ENCODE assay signal across 22 mouse cellular contexts in genomic region chr5:92693744-92694143, GRCm38 (mm10). TPM values are rescaled to one million over a fixed set of nuclear protein-coding genes. Genes with fewer than 3 reads are reported as not detected.
A peak's percentile ranks its signal among the peaks of the same experiment; 100 is the strongest.
DNase-seq lines count a peak whose midpoint lies in the region; ATAC-seq and TF ChIP-seq lines count a peak whose summit lies in the region.
"Had no signal": no experiment of that assay in that cellular context is flagged by ENCODE, and none has a peak within 500 bp of the region (broad histone marks: within the 10 kb centered on the region; RNA-seq: fewer than 3 reads in every experiment).

No protein-coding gene starts in this region.

- H3K4me3 ChIP-seq in heart, embryonic 15.5 days: no peak overlapping the region
- no peak overlapping the region for H3K4me3 ChIP-seq in heart, adult 2 months
- H3K4me3 ChIP-seq in lung, embryonic 14.5 days (ENCODE audit: low read depth, low read length): no peak overlapping the region
- H3K4me3 ChIP-seq: gastrocnemius, adult 2 months; limb, embryonic 12.5 days; liver, embryonic 15.5 days; midbrain, embryonic 12.5 days; myocyte; neural tube, embryonic 15.5 days had no signal

- H3K9me3 ChIP-seq in heart, embryonic 15.5 days (replicated peaks): no peaks in the 10 kb centered on the region
- H3K9me3 ChIP-seq in lung, embryonic 14.5 days (ENCODE audit: low read depth, low read length): no peaks in the 10 kb centered on the region
- H3K9me3 ChIP-seq: liver, embryonic 15.5 days; midbrain, embryonic 12.5 days; neural tube, embryonic 15.5 days had no signal

- no peak overlapping the region for H3K4me2 ChIP-seq in heart, embryonic 15.5 days
- H3K4me2 ChIP-seq in lung, embryonic 14.5 days: no peak overlapping the region
- H3K4me2 ChIP-seq: limb, embryonic 12.5 days; liver, embryonic 15.5 days; midbrain, embryonic 12.5 days; neural tube, embryonic 15.5 days had no signal

- no peak for TF ChIP-seq CTCF in heart, adult 2 months (IDR thresholded peaks at IDR 0.05)
- no peak for TF ChIP-seq CTCF in lung, embryonic 14.5 days (IDR thresholded peaks at IDR 0.05; ENCODE audit: low read depth)
- TF ChIP-seq CTCF in brain, embryonic 14.5 days (IDR thresholded peaks at IDR 0.05; ENCODE audit: borderline replicate concordance, extremely low read depth, insufficient read depth, insufficient read length): peak; percentile 21; the same call in 1 of the 2 replicates

- no peak for TF ChIP-seq EP300 in heart, adult 2 months (IDR thresholded peaks at IDR 0.05; ENCODE audit: insufficient read depth, low read depth, low read length)

- peaks cover 26% of the 10 kb centered on the region for H3K4me1 ChIP-seq in heart, embryonic 15.5 days (replicated peaks)
- H3K4me1 ChIP-seq in heart, adult 2 months (ENCODE audit: control insufficient read depth, insufficient read depth, low read length): no peaks in the 10 kb centered on the region; the same call in 1 of the 2 replicates
- peaks cover 14% of the 10 kb centered on the region; the same call in 1 of the 2 replicates for H3K4me1 ChIP-seq in lung, embryonic 14.5 days (ENCODE audit: insufficient read depth)
- H3K4me1 ChIP-seq: liver, embryonic 15.5 days had no signal

- TF ChIP-seq POLR2A in heart, adult 2 months (IDR thresholded peaks at IDR 0.05; ENCODE audit: insufficient read depth, low read depth, low read length): no peak
- no peak for TF ChIP-seq POLR2A in brain, embryonic 14.5 days (IDR thresholded peaks at IDR 0.05; ENCODE audit: borderline replicate concordance, extremely low read depth, insufficient read depth, insufficient read length, poor library complexity, severe bottlenecking)

- no peak for ATAC-seq in heart, embryonic 15.5 days (replicated peaks; ENCODE audit: insufficient number of reproducible peaks, insufficient read depth, low FRiP score, low read depth)
- no peak for ATAC-seq in lung, embryonic 14.5 days (ENCODE audit: insufficient read depth)
- ATAC-seq: inflammation-experienced regulatory T-cells, adult 6 months had no signal

- peak overlapping the region; percentile 73 for H3K27ac ChIP-seq in heart, embryonic 15.5 days
- no peak overlapping the region for H3K27ac ChIP-seq in heart, adult 2 months
- H3K27ac ChIP-seq in lung, embryonic 14.5 days (ENCODE audit: low read depth): peak overlapping the region; percentile 69; the same call in 1 of the 2 replicates
- H3K27ac ChIP-seq: gastrocnemius, adult 2 months; limb, embryonic 12.5 days; liver, embryonic 15.5 days; midbrain, embryonic 12.5 days had no signal

- no peaks in the 10 kb centered on the region for H3K27me3 ChIP-seq in heart, embryonic 15.5 days
- H3K27me3 ChIP-seq in heart, adult 2 months (ENCODE audit: control insufficient read depth, insufficient read depth, low read length): no peaks in the 10 kb centered on the region
- H3K27me3 ChIP-seq in lung, embryonic 14.5 days (ENCODE audit: insufficient read depth, low read length): no peaks in the 10 kb centered on the region
- H3K27me3 ChIP-seq: limb, embryonic 12.5 days; midbrain, embryonic 12.5 days; neural tube, embryonic 15.5 days had no signal

- no peak overlapping the region for H3K9ac ChIP-seq in heart, embryonic 15.5 days
- no peak overlapping the region for H3K9ac ChIP-seq in heart, adult 2 months (ENCODE audit: low read depth, low read length)
- no peak overlapping the region for H3K9ac ChIP-seq in lung, embryonic 14.5 days
- H3K9ac ChIP-seq: limb, embryonic 12.5 days; liver, embryonic 15.5 days; midbrain, embryonic 12.5 days; neural tube, embryonic 15.5 days had no signal

- DNase-seq in heart, adult 2 months: no peak
- no peak for DNase-seq in lung, embryonic 14.5 days
- DNase-seq in lung, postnatal 10 days: no peak
- DNase-seq in ES-CJ7 (ENCODE audit: low read depth, low spot score): peak; percentile 69
- DNase-seq in brain, embryonic 14.5 days (ENCODE audit: low read depth): no peak
- no peak for DNase-seq in kidney, adult 11 months
- DNase-seq: adrenal gland, postnatal 36 days; cerebellum, adult 18-20 months; cerebellum, postnatal 25 days; embryo, embryonic 11 days; gastrocnemius, adult 2 months; kidney, postnatal 4 days; right cerebral cortex, postnatal 14 days; spleen, adult 18-20 months; thymus, postnatal 36 days had no signal

- H3K36me3 ChIP-seq in heart, embryonic 15.5 days: no peaks in the 10 kb centered on the region
- H3K36me3 ChIP-seq in heart, adult 2 months (ENCODE audit: control insufficient read depth, insufficient read depth, low read length): no peaks in the 10 kb centered on the region
- no peaks in the 10 kb centered on the region for H3K36me3 ChIP-seq in lung, embryonic 14.5 days (ENCODE audit: insufficient read depth)
- H3K36me3 ChIP-seq: limb, embryonic 12.5 days; liver, embryonic 15.5 days; midbrain, embryonic 12.5 days; neural tube, embryonic 15.5 days had no signal

- whole genome bisulfite sequencing in heart, embryonic 15.5 days: 97% methylated on average over 3 of the region's 3 CpGs
- WGBS in heart, adult 2 months: 91% methylated on average over 3 of the region's 3 CpGs
- 88% methylated on average over 3 of the region's 3 CpGs for WGBS in lung, embryonic 14.5 days

- intact Hi-C loops in heart, adult 2 months (cut with DNase I): no loop called here

- H3K79me2 ChIP-seq in heart, adult 2 months (replicated peaks; ENCODE audit: control insufficient read depth, insufficient read depth, low read length): no peaks in the 10 kb centered on the region

RNA-seq across cellular contexts. Expression of gene Shroom3, which starts 10.5 kb away (rescaled TPM):
- polyA plus RNA-seq in heart, embryonic 15.5 days (2015; fragmentation: Nextera tagmentation; extraction: Ambion mirVana): 11.3 and 12.5 TPM in 2 replicates
- total RNA-seq in heart, adult 2 months (2021): 10 to 100 TPM; 32.8 to 38.5 TPM
- 31.4 and 32.8 TPM in 2 replicates for polyA plus RNA-seq in heart, adult 2 months (2012; rRNA removed)
- 5.6 and 6.9 TPM in 2 replicates for polyA plus RNA-seq in lung, embryonic 14.5 days (2014; fragmentation: Nextera tagmentation; extraction: Ambion mirVana)
- 5.3 and 8.0 TPM in 2 replicates for polyA plus RNA-seq in brain, embryonic 14.5 days (2012; rRNA removed)

RNA-seq across cellular contexts. Expression of gene Ccdc158, which starts 18.7 kb away (rescaled TPM):
- 0.56 and 0.64 TPM in 2 replicates for polyA plus RNA-seq in heart, embryonic 15.5 days (2015; fragmentation: Nextera tagmentation; extraction: Ambion mirVana)
- under 1 TPM in 1 of 2 experiments, not detected in 1; 0.09 TPM for total RNA-seq in heart, adult 2 months (2021)
- polyA plus RNA-seq in heart, adult 2 months (2012; rRNA removed): 0.18 TPM in 1 of 2 replicates, not detected in the other
- 2.3 and 2.6 TPM in 2 replicates for polyA plus RNA-seq in lung, embryonic 14.5 days (2014; fragmentation: Nextera tagmentation; extraction: Ambion mirVana)
- polyA plus RNA-seq in brain, embryonic 14.5 days (2012; rRNA removed): 0.67 and 0.83 TPM in 2 replicates
- polyA plus RNA-seq: inflammation-experienced regulatory T-cells, adult 6 months; myocyte had no signal
